Mouse (Mus musculus) gastrocnemius, postnatal 25 days (tissue): Measurements from ENCODE around the gene Ankfn1. TPM values are rescaled to one million over a fixed set of nuclear protein-coding genes. Genes with fewer than 3 reads are reported as not detected.

Experiments
- DNase-seq: peaks from one replicate; pipeline ENCODE4 v3.0.0; 2022
- total RNA-seq, 2 experiments: library from RNA; stranded (reverse); gene quantifications; 1 replicate in 1 of 2; 2 replicates in 1 of 2; pipeline ENCODE4 v1.2.3; 2021

Ankfn1 gene
- total RNA-seq, 2 experiments from 2014 or later: 0.28 TPM; not detected in 1

DNA sequence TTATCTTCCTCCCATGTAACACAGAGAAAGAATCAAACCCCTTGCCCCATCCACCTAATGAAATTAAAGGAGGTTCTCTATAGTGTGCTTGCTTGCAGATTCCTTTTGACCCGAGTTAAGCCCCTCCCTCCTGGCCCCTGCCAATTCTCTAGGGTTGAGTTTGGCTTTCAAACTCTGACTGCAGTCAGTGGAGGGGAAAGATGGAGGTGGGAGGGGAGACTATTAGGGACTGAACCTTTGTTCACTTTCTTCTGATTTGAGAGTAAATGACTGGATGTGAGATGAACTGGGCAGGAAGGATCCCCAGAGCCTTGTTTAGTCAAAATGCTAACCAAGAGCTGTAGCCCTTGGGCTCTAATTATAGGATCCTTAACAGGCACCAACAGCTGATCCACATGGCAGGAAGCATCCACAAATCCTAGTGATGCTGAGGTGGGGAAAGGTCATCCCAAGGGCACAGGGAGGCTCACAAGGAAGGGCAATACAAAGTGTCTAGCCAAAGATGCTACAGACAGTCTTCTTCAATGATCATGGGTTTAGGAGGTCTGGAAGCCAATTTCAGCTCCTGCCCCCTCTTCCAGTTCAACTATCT lies 103.4 kb downstream of the Ankfn1 start:
- no peak for DNase-seq

GRCm38 (mm10) chr11:89672510-89673085 lies 104.9 kb downstream of the Ankfn1 start:
- no peak for DNase-seq

GRCm38 (mm10) chr11:89665170-89665880 lies 112.1 kb downstream of the Ankfn1 start:
- DNase-seq: no peak

DNA sequence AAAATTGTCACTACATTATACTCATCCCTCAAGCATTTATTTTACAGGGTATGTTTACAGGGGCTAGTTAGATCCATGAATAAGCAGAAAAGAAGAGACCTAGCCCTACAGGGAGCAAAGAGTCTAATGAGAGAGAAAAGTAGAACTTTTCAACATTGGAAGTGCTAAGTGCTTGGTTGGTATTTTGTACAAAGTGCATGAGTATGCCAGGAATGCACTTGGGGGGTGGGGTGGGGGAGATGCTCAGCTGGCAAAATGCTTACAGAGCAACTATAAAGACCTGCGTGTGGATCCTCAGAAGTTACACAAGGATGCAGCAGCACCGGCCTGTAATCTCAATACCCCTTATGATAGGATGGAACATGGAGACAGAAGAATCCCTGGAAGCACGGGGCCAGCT lies 118.4 kb downstream of the Ankfn1 start:
- no peak for DNase-seq

- no peak for DNase-seq
Measured at GRCm38 (mm10) chr11:89656556-89656955, 120.9 kb downstream of the Ankfn1 start.

DNA sequence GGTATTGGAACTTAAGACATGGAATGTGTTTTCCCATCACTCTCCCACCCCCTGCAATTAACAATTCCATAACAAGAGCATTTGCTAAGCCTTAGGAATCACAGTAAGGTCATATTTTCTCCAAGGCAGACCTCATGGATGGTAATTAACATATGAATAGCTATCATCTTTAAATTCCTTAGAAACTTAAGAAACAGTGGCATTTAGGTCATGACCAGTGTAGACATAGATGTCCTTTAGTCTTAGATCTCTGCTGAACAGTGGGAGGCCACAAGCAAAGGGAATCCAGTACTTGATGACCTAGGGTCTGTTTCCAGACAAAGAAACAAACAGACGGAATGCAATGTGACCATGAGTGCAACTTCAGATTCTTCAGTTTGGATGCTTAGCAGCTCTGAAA lies 141.7 kb downstream of the Ankfn1 start:
- no peak for DNase-seq

GRCm38 (mm10) chr11:89631315-89631714 lies 146.1 kb downstream of the Ankfn1 start:
- no peak for DNase-seq

GRCm38 (mm10) chr11:89628562-89628961 lies 148.9 kb downstream of the Ankfn1 start:
- DNase-seq: no peak

GRCm38 (mm10) chr11:89627232-89627631 lies 150.2 kb downstream of the Ankfn1 start:
- DNase-seq: no peak

DNA sequence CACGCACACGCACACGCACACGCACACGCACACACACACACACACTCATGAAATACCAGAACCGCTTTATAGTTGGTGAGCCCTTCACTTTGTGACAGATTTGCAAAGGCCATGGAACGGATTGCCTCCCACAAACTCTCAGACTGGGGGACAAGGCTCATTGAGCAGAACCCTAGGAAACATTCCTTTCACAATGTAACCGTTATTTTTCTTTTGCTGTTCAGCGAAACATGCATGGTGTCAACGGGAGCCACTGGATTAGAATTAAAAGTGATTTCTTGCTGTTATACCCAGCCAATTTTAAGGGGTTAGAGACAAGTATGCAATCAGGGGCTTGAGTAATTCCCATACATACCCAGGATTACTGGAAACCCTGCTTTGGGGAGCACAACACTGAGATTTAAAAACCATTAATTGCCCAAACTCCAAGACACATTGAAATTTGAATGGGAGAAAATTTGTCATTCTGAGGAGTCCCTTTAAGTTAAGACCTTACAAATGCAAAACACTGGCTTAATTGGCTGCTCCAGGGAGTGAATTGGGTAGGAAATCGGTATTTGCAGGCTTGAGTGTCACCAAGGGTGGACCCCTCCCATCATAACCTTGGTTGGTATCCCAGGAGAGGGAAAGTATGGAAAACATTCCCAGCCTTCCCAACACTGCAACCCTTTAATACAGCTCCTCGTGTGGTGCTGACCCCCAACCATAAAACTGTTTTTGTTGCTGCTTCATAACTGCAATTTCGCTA lies 153.6 kb downstream of the Ankfn1 start:
- DNase-seq: no peak

DNA sequence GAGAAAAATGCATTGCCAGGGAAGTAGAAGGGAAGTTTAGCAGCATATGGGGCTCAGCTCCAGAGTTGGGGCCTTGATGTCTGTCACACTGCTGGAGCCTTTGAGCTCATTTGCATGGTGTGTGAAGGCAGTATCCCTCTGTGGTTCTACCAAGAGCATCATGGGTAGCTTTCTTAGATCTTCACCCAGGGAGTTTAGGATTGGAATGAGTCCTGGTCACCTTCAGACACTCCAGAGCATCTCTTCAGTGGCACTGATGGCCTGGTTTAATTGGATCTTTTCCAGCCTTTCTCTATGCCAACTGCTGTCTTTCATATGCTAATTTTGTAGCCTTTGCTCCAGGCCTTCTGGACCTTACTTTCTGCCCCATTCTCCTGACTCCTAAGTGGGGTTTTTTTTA lies 157.5 kb downstream of the Ankfn1 start:
- no peak for DNase-seq

DNA sequence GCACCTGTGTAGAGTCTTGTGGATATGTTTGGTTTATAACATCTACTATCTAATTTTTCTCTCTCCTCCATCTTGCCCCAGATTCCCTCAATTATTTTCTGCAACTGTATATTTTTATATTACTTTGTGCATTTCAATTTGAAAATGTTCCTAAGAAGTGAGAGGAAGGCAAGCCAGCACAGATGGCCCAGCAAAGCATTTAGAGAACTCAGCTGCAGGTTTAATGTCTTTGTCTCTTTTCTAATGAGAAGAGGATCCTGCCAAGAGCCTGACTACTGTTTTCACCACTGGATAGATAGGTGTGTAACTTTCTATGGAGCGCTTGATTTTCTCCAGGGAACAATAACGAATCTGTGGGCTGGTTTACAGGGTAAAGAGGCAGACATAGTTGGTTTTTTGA lies 161.6 kb downstream of the Ankfn1 start:
- DNase-seq: no peak

DNA sequence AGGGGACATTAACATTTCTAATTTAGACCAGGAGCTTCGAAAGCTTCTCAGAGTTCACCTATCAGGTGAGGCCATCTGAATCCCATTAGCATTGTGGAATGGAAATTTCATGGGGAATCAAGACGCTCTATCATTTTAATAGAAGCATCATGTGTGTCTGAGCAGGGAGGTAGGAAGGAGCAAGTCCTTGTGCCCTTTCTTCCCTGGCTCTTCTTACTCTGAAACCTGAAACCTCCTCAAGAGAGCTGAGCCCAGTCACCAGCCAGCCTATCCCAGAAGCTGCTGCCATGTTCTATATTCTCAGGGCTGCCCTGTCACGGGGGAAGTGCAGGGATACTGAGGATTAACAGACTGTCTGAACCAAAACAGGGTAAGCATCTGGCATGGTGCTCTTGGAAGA lies 165.9 kb downstream of the Ankfn1 start:
- no peak for DNase-seq

DNA sequence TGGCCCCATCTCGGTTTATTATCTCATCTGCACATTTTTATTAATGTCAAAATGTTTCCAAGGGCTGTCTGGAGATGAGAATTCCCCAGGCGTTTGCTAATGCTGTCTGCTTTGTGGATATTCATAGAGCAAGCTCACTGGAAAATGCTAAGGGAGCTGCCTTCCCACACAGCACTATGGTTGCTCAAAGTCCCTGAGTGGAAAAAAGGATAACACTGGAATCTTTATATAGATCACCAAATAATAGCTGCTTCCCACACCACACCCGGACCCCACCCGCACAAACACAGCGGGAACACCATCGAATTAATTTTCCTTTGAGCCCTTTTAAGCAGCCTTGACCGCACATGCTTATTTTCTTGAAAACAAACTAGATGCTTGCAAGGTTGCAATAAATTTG lies 169.4 kb downstream of the Ankfn1 start:
- no peak for DNase-seq

DNA sequence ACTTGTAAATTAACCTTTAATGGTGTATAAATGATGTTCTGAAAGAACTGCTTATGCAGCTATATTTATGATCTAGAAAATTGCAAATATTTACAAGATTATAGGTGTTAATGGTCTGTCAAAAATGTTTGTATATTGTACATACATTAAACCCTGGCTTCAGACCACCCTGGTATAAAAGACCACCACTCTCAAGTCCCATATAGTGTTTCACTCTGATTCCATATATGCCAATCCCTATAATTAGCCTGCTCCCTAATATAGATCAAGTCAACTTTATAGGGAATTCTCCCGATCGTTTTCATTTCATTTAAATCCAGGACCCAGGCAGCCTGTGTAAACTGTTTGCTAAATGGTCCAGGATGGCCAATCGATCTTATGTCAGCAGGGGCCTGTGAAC lies 170.2 kb downstream of the Ankfn1 start:
- DNase-seq: no peak

GRCm38 (mm10) chr11:89606346-89606745 lies 171.1 kb downstream of the Ankfn1 start:
- DNase-seq: no peak

GRCm38 (mm10) chr11:89602966-89603365 lies 174.5 kb downstream of the Ankfn1 start:
- no peak for DNase-seq

DNA sequence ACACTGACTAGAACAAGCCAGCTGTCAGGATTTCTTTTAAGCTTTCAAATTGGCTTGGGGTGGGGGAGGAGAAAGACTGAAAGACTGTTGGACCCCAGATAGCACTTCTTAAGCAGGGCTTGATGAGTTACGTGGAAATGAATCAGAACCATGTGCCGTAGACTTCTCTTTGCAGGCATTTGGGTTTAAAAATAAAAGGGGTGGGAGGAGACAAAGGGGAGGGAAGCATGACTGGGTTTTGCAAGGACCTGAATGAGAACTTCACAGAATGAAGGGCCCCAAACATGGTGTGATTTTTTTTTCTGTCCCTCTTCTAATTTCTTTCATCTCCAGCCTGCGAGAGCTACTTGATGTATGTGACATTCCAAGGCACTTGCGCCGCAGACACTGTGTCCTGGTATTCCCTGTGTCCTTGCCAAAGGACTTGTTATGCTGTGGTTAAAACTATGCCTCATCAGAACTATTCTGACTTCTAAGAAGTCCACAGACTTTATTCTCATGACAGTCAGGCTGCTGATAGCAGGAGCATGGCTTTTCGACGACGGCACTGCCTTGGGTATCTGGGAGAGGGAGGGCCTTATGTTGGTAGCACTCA lies 176.4 kb downstream of the Ankfn1 start:
- DNase-seq: no peak

- DNase-seq: no peak
Measured at GRCm38 (mm10) chr11:89590273-89590874, 187.1 kb downstream of the Ankfn1 start.

- DNase-seq: no peak
Measured at GRCm38 (mm10) chr11:89586341-89586740, 191.1 kb downstream of the Ankfn1 start.

- DNase-seq: peak; percentile 47
Measured at GRCm38 (mm10) chr11:89579826-89580225, 197.6 kb downstream of the Ankfn1 start.

DNA sequence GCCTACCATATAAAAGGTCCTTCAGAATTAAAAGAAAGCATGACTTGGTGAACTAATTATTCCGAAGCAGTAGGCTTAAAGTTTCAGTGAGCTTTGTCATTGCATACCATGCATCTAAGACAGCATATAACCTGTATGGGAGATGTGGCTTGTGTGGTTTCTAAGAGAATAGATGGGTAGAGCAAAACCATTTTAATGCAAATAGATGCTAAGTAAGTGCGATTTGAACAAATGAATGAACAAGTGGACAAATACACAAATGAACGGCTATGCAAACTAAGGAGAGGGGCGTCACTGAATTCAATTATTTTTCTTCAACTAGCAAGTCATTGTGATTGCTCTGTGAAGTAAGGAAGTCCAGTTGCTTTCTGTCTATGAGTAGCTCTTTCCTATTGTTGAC lies 198.3 kb downstream of the Ankfn1 start:
- no peak for DNase-seq
